Mouse (Mus musculus) cerebellum, adult 2 months (tissue): ENCODE data around the gene Zbtb42. TPM values are rescaled to one million over a fixed set of nuclear protein-coding genes. Genes with fewer than 3 reads are reported as not detected.

Source experiments
- DNase-seq, 2 experiments: peaks; one replicate each; pipeline ENCODE4 v3.0.0; 2021
- H3K27ac ChIP-seq: fragments of 200-500 bp; 2 replicates; pipeline ENCODE4 v1.5.1; 2012; ENCODE audit warnings: low read length, control low read depth, inconsistent platforms; ENCODE audit not compliant: insufficient read depth
- H3K27me3 ChIP-seq: fragments of 200-500 bp; 2 replicates; pipeline ENCODE4 v1.6.1; 2012; ENCODE audit warnings: inconsistent platforms, mild to moderate bottlenecking, low read length, moderate library complexity; ENCODE audit not compliant: control insufficient read depth, insufficient read depth
- H3K4me1 ChIP-seq: fragments of 200-500 bp; 2 replicates; pipeline ENCODE4 v1.6.1; 2011; ENCODE audit warnings: low read length; ENCODE audit not compliant: control insufficient read depth, insufficient read depth
- H3K4me3 ChIP-seq: fragments of 200-500 bp; replicated peaks from 2 replicates; pipeline ENCODE3; 2011; ENCODE audit warnings: mild to moderate bottlenecking, low read depth, low read length, control low read depth; ENCODE audit not compliant: insufficient read depth
- CTCF ChIP-seq: fragments of 200-500 bp; IDR thresholded peaks from 2 replicates; pipeline ENCODE4 v1.5.1; 2011; ENCODE audit warnings: low read depth, mild to moderate bottlenecking, control low read depth, low read length, moderate library complexity, borderline replicate concordance; ENCODE audit not compliant: insufficient read depth
- POLR2A ChIP-seq: fragments of 200-500 bp; IDR thresholded peaks from 2 replicates; pipeline ENCODE4 v1.6.1; 2011; ENCODE audit warnings: low read length, control low read depth, borderline replicate concordance; ENCODE audit not compliant: insufficient read depth
- WGBS: fragments of 180-500 bp; shearing (Covaris S2); methylation state at CpG from one replicate; pipeline ENCODE4 v1.1.7; 2018; 5-methylcytosine and 5-hydroxymethylcytosine counted together
- polyA plus RNA-seq: library from polyadenylated mRNA; depleted of rRNA; stranded (reverse); fragments of >200 nt; gene quantifications from 2 replicates; pipeline ENCODE4 v1.2.3, GENCODE M21; 2012

Gene Zbtb42
- polyA plus RNA-seq, 1 experiment, result 1.5 TPM

DNA sequence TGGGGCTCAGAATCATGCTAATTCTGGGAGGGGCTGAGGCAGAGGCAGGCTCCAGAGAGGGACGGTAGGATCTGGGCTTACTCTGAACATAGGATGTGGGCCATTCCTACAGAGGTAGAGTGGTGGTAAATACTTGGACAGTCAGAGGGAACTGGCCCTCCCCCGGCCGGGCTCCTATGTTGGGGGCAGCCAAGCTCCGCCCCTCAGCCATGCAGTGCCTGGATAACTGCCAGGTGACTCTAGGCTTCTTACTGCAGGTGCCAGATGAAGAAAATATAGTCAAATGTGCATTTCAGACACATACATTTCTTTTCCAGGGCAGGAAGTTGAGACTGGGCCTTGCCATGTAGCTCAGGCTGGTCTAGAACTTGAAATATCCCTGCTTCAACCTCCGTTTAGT, 1.6 kb upstream of the Zbtb42 start:
- WGBS, result 47% methylated on average over 5 of the region's 5 CpGs

GRCm38 (mm10) chr12:112677943-112678554, 579 bp upstream of the Zbtb42 start:
- TF ChIP-seq CTCF (no peak), POLR2A (no peak)
- no peak overlapping the region for H3K4me3 ChIP-seq
- DNase-seq, result no peak
- peaks cover 1% of the 10 kb centered on the region; the same call in 1 of the 2 replicates for H3K27me3 ChIP-seq
- WGBS, result 41% methylated on average over 19 of the region's 19 CpGs
- H3K4me1 ChIP-seq, result peaks cover 11% of the 10 kb centered on the region
- H3K27ac ChIP-seq, result no peak overlapping the region

More for the DNA sequence above, 1.6 kb upstream of the Zbtb42 start:
- H3K27ac ChIP-seq, result no peak overlapping the region
- no peak for DNase-seq
- H3K4me3 ChIP-seq, result no peak overlapping the region
- TF ChIP-seq CTCF (no peak), POLR2A (no peak)
- peaks cover 18% of the 10 kb centered on the region for H3K4me1 ChIP-seq
- H3K27me3 ChIP-seq, result peaks cover 1% of the 10 kb centered on the region; the same call in 1 of the 2 replicates

GRCm38 (mm10) chr12:112679027-112679996, 684 bp downstream of the Zbtb42 start:
- TF ChIP-seq POLR2A (no peak), CTCF (no peak)
- Histone ChIP-seq H3K27me3 (peaks cover 1% of the 10 kb centered on the region; the same call in 1 of the 2 replicates), H3K4me1 (peaks cover 14% of the 10 kb centered on the region), H3K27ac (no peak overlapping the region), H3K4me3 (peak overlapping the region; percentile 31)
- 7% methylated on average over 69 of the region's 87 CpGs for WGBS
- no peak for DNase-seq

- peaks cover 1% of the 10 kb centered on the region; the same call in 1 of the 2 replicates for H3K27me3 ChIP-seq
- H3K27ac ChIP-seq, result no peak overlapping the region
- no peak overlapping the region for H3K4me3 ChIP-seq
- DNase-seq, result no peak
- 23% methylated on average over 7 of the region's 7 CpGs for WGBS
- TF ChIP-seq CTCF (no peak), POLR2A (no peak)
- H3K4me1 ChIP-seq, result peaks cover 10% of the 10 kb centered on the region
These were observed 4.7 kb downstream of the Zbtb42 start for GRCm38 (mm10) chr12:112683351-112683750.

- no peak for TF ChIP-seq CTCF
- TF ChIP-seq POLR2A, result no peak
- 78% methylated on average over 15 of the region's 15 CpGs for WGBS
- Histone ChIP-seq H3K27ac (no peak overlapping the region), H3K27me3 (no peaks in the 10 kb centered on the region), H3K4me3 (no peak overlapping the region), H3K4me1 (peaks cover 5% of the 10 kb centered on the region; the same call in 1 of the 2 replicates)
- no peak for DNase-seq
These were observed 9.8 kb downstream of the Zbtb42 start for GRCm38 (mm10) chr12:112688458-112688857.

DNA sequence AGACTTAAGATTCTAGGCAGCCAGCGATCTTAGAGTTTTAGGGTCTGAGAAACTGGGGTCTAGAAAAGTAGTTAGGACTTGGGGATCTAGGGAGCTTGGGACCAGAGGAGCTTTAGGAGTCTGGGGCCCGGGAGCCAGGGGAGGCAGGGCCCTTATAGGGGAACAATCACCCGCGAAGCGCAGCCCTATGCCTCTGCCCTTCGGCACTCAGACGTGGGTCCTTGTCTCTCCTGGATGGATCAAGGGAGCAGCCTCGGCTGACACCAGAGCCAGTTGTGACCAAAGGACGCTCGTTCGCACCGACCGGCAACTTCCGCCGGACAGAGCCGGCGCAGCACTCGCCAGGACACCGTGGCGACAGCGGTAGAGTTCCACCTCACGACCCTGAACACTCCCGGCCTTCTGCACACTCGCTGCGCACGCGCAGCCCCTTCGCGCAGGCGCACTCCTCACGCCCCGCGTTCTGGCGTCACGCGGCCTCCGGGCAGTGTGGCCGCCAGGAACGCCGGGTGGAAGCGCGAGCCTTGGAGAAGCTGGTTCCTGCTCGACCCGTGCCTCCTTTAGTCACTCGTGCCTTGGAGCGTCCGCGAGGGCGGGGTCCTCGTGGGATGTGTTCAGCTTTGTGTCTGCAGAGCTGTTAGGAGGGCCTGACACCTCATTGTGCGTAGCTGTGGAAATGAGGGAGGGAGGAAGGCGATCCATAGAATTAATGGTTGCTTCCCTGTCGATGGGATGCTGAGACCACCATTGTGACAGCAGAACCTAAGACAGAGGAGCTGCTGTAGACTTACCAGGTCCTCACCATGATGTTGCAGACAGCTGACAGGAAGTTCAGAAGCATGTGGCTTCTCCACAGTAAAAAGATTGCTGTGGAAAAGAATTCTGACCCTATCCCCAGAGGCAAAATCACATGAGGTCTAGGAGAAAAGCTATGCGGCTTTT, 14.8 kb downstream of the Zbtb42 start:
- TF ChIP-seq POLR2A (peak; percentile 99), CTCF (no peak)
- peak overlapping the region; percentile 85 for H3K27ac ChIP-seq
- DNase-seq, result peak; percentile 95 to 97
- H3K4me3 ChIP-seq, result peak overlapping the region; percentile 87
- no peaks in the 10 kb centered on the region for H3K27me3 ChIP-seq
- WGBS, result 2% methylated on average over 54 of the region's 54 CpGs
- H3K4me1 ChIP-seq, result peaks cover 7% of the 10 kb centered on the region

- 75% methylated on average over 10 of the region's 10 CpGs for WGBS
- no peak for TF ChIP-seq POLR2A
- no peak for TF ChIP-seq CTCF
- Histone ChIP-seq H3K4me3 (no peak overlapping the region), H3K4me1 (peaks cover 7% of the 10 kb centered on the region), H3K27ac (peak overlapping the region; percentile 85), H3K27me3 (no peaks in the 10 kb centered on the region)
- no peak for DNase-seq
These were observed 15.5 kb downstream of the Zbtb42 start for GRCm38 (mm10) chr12:112694127-112694475.
